Mouse (Mus musculus): ENCODE data around the gene Aste1.

The Aste1 gene

GRCm38 (mm10) chr9:105395218-105395627, at the start of gene Aste1, which contains the start of gene Nek11:
Aste1 (plus strand) TSS chr9:105395392.
Nek11 (minus strand) TSS chr9:105395524.
- DNase-seq (ENCODE audit: low read depth) = peak; percentile 96

- no peak for DNase-seq (ENCODE audit: low read depth)
These were observed 46.8 kb upstream of the Aste1 start for GRCm38 (mm10) chr9:105348242-105349031.

GRCm38 (mm10) chr9:105349034-105349433, 46.2 kb upstream of the Aste1 start:
- DNase-seq (ENCODE audit: low read depth) = no peak

- DNase-seq (ENCODE audit: low read depth) = no peak
These were observed 33.0 kb upstream of the Aste1 start for GRCm38 (mm10) chr9:105362181-105362580.

- DNase-seq (ENCODE audit: low read depth) = no peak
These were observed 31.5 kb upstream of the Aste1 start for GRCm38 (mm10) chr9:105363520-105364231.

- DNase-seq (ENCODE audit: low read depth) = no peak
These were observed 29.0 kb upstream of the Aste1 start for GRCm38 (mm10) chr9:105366199-105366598.

GRCm38 (mm10) chr9:105368605-105369004, 26.6 kb upstream of the Aste1 start:
- no peak for DNase-seq (ENCODE audit: low read depth)

- no peak for DNase-seq (ENCODE audit: low read depth)
These were observed 20.8 kb upstream of the Aste1 start for GRCm38 (mm10) chr9:105374361-105374760.

GRCm38 (mm10) chr9:105376411-105376810, 18.8 kb upstream of the Aste1 start:
- peak; percentile 25 for DNase-seq (ENCODE audit: low read depth)

- no peak for DNase-seq (ENCODE audit: low read depth)
These were observed 18.1 kb upstream of the Aste1 start for GRCm38 (mm10) chr9:105376954-105377530.

- no peak for DNase-seq (ENCODE audit: low read depth)
These were observed 17.6 kb upstream of the Aste1 start for GRCm38 (mm10) chr9:105377622-105378021.

GRCm38 (mm10) chr9:105379533-105380145, 15.6 kb upstream of the Aste1 start:
- no peak for DNase-seq (ENCODE audit: low read depth)

GRCm38 (mm10) chr9:105387403-105387802, 7.8 kb upstream of the Aste1 start:
- no peak for DNase-seq (ENCODE audit: low read depth)

GRCm38 (mm10) chr9:105389289-105389688, 5.9 kb upstream of the Aste1 start:
- DNase-seq (ENCODE audit: low read depth) = peak; percentile 81

GRCm38 (mm10) chr9:105390616-105391015, 4.6 kb upstream of the Aste1 start:
- no peak for DNase-seq (ENCODE audit: low read depth)

- DNase-seq (ENCODE audit: low read depth) = no peak
These were observed 472 bp upstream of the Aste1 start for GRCm38 (mm10) chr9:105394720-105395119.

GRCm38 (mm10) chr9:105408549-105408948, 13.4 kb downstream of the Aste1 start:
- DNase-seq (ENCODE audit: low read depth) = peak; percentile 18

- peak; percentile 92 for DNase-seq (ENCODE audit: low read depth)
These were observed 63.8 kb downstream of the Aste1 start for GRCm38 (mm10) chr9:105459032-105459431.

- DNase-seq (ENCODE audit: low read depth) = peak; percentile 63
These were observed 66.3 kb downstream of the Aste1 start for GRCm38 (mm10) chr9:105461496-105461895.

Data from NIH3T3 (cell line).